Comparison of ENCODE assay signal across 9 mouse cellular contexts in the genomic region with DNA sequence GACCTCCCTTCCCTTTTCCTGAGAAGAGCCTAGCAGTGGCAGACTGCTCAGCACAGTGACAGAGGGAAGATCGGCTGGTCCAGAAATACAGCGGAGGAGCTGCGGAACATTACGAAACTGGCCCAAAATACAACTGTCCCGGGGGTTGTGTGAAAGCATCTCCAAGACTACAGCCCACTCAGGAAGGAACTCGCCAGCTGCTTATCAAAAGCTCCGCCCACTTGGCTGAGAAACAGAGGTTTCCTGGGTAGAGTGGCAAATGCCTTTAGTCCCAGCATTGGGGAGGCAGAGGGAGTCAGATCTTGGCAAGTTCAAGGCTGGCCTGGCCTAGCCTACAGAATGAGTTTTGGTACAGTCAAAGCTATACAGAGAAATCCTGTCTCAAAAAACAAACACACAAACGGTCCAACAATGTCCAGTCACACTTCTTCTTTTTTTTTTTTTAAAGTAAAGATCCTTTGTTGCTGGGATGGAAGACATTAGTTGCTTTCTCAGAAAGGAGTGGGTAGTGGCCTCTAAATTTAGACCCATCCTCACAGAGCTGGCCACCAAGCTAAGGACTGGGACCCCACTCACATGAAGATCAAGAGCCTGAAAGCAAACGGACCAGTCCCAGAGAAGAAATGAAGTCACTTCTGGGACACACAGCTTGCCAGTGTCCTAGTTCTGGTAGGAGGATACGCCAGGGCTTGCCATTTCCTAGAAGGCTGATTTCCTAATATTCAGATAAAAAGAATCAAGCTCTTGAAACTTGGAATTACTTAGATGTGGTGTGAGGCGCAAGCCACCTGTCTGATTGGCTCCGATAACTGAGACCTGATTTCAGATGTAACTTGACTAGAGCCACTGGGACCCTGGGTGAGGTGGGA. TPM values are rescaled to one million over a fixed set of nuclear protein-coding genes. Genes with fewer than 3 reads are reported as not detected.
DNase-seq lines count a peak whose midpoint lies in the region; ATAC-seq and TF ChIP-seq lines count a peak whose summit lies in the region.
"Had no signal": no experiment of that assay in that cellular context is flagged by ENCODE, and none has a peak within 500 bp of the region (broad histone marks: within the 10 kb centered on the region; RNA-seq: fewer than 3 reads in every experiment).

No protein-coding gene starts in this region.

- no peak overlapping the region for H3K9ac ChIP-seq in midbrain, embryonic 16.5 days (ENCODE audit: low read depth, low read length)

- H3K4me1 ChIP-seq in midbrain, embryonic 16.5 days (ENCODE audit: control insufficient read depth, insufficient read depth, low read length), result peaks cover 20% of the 10 kb centered on the region

- peak; percentile 44; the same call in 1 of the 2 replicates for ATAC-seq in midbrain, embryonic 16.5 days
- ATAC-seq: Patski had no signal

- H3K36me3 ChIP-seq in midbrain, embryonic 16.5 days (ENCODE audit: control insufficient read depth, insufficient read depth, low read length), result no peaks in the 10 kb centered on the region

- H3K27me3 ChIP-seq in midbrain, embryonic 16.5 days (ENCODE audit: control insufficient read depth, insufficient read depth, low read depth, low read length), result no peaks in the 10 kb centered on the region
- H3K27me3 ChIP-seq: Patski had no signal

- H3K4me3 ChIP-seq in gastrocnemius, adult 2 months, result peak overlapping the region; percentile 5; the same call in 1 of the 2 replicates
- H3K4me3 ChIP-seq in midbrain, embryonic 16.5 days (ENCODE audit: low read depth, low read length), result no peak overlapping the region

- H3K27ac ChIP-seq in gastrocnemius, adult 2 months, result peak overlapping the region; percentile 55
- H3K27ac ChIP-seq in midbrain, embryonic 16.5 days (ENCODE audit: low read length), result 0 out of 2 replicates have a peak overlapping the region, but pooled peaks have one; percentile 36

- no peaks in the 10 kb centered on the region for H3K9me3 ChIP-seq in midbrain, embryonic 16.5 days (replicated peaks; ENCODE audit: control insufficient read depth, low read length, poor library complexity, severe bottlenecking)

- no peak overlapping the region for H3K4me2 ChIP-seq in midbrain, embryonic 16.5 days (ENCODE audit: low read length)

- no peak for TF ChIP-seq CTCF in gastrocnemius, adult 2 months (IDR thresholded peaks at IDR 0.05)

- DNase-seq in gastrocnemius, adult 2 months, result peak; percentile 52
- DNase-seq in gastrocnemius, postnatal 4 days (ENCODE audit: low spot score in 2 of 2), result no peak
- peak; percentile 96 for DNase-seq in brain, adult 2 months (ENCODE audit: low read depth, low spot score)
- peak; percentile 86 to 90 for DNase-seq in heart, adult 18-20 months
- peak; percentile 65 for DNase-seq in kidney, adult 9 months
- DNase-seq in liver, result peak; percentile 75
- DNase-seq in thymus, postnatal 0 days (ENCODE audit: low spot score), result peak; percentile 70

- 65% methylated on average over 12 of the region's 12 CpGs for WGBS in midbrain, embryonic 16.5 days

- intact Hi-C loops in gastrocnemius, adult 2 months (cut with DNase I), result loop anchor here (5.0 kb wide), 1 partner anchor 33 kb away; no protein-coding TSS in a partner anchor

RNA-seq across cellular contexts. Expression of a gene that starts 12.5 kb away (rescaled TPM):
- total RNA-seq in gastrocnemius, adult 2 months (2021), result 1 to 10 TPM; 4.1 to 6.2 TPM
- 10 to 100 TPM; 24.4 to 29.3 TPM for total RNA-seq in gastrocnemius, postnatal 4 days (2021)
- 10 to 100 TPM; 15.1 to 15.2 TPM for total RNA-seq in heart, adult 18-20 months (2021)
- polyA plus RNA-seq in midbrain, embryonic 16.5 days (2015; fragmentation: Nextera tagmentation; extraction: Ambion mirVana), result 59.5 and 62.0 TPM in 2 replicates
- polyA plus RNA-seq in thymus, postnatal 0 days (2015; fragmentation: Nextera tagmentation; extraction: Ambion mirVana), result 32.4 and 32.8 TPM in 2 replicates

RNA-seq across cellular contexts. Expression of a gene that starts 46.2 kb away (rescaled TPM):
- 10 to 100 TPM in 1 of 2 experiments, 1 to 10 TPM in 1; 5.6 to 14.3 TPM for total RNA-seq in gastrocnemius, adult 2 months (2021)
- total RNA-seq in gastrocnemius, postnatal 4 days (2021), result 1 to 10 TPM; 5.5 to 6.6 TPM
- total RNA-seq in heart, adult 18-20 months (2021), result 10 to 100 TPM; 11.1 to 11.3 TPM
- 33.5 and 34.3 TPM in 2 replicates for polyA plus RNA-seq in midbrain, embryonic 16.5 days (2015; fragmentation: Nextera tagmentation; extraction: Ambion mirVana)
- 9.8 and 11.0 TPM in 2 replicates for polyA plus RNA-seq in thymus, postnatal 0 days (2015; fragmentation: Nextera tagmentation; extraction: Ambion mirVana)

Comparison
In these comparisons a context has a peak if more than half of its experiments do, and no peak if none do; other contexts are left out.
1. DNase-seq: peak in gastrocnemius, adult 2 months (single experiment), brain, adult 2 months (single experiment), heart, adult 18-20 months (2 of 2), kidney, adult 9 months (single experiment), liver (single experiment) and thymus, postnatal 0 days (single experiment); none in gastrocnemius, postnatal 4 days (0 of 2).